Mouse (Mus musculus) lung, adult 2 months (tissue): ENCODE data around the gene Zfp383.

Source experiments
- CTCF ChIP-seq: fragments of 200-500 bp; IDR thresholded peaks from 2 replicates; pipeline ENCODE4 v1.5.1; 2011; ENCODE audit warnings: mild to moderate bottlenecking, low read length, control low read depth; ENCODE audit not compliant: insufficient read depth
- POLR2A ChIP-seq: fragments of 200-500 bp; IDR thresholded peaks from 2 replicates; pipeline ENCODE4 v1.6.1; 2011; ENCODE audit warnings: low read depth, mild to moderate bottlenecking, control low read depth, low read length, borderline replicate concordance; ENCODE audit errors: extremely low read depth

DNA sequence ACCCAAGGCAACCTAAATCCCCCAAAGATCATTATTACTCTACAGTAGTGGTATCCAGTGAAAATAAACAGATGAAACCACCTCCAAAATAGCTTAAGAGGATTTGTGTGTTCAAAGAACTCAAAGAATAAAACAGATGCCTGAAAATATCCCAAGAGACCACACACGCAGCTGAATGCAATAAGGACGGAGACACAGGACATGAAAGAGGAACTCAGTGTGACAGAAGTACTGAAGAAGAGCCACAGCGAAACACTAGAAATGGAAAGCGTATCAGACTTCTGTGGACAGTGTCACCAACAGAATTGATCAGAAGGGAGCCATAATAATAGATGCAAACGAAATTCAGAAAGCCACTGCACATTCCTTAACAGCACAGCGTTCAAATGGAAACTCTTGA is 30.8 kb downstream of the Zfp383 start:
- TF ChIP-seq CTCF (no peak), POLR2A (no peak)
